Mouse (Mus musculus) MEL (cell line): ENCODE data around the gene Nepn. TPM values are rescaled to one million over a fixed set of nuclear protein-coding genes. Genes with fewer than 3 reads are reported as not detected.

ENCODE experiments used
- DNase-seq: peaks from one replicate; pipeline ENCODE4 v3.0.0; 2011; ENCODE audit warnings: low read depth, low spot score
- H3K27ac ChIP-seq: 2 replicates; pipeline ENCODE4 v1.5.1; 2012; ENCODE audit warnings: low read depth, mild to moderate bottlenecking, control low read depth, low read length, moderate library complexity; ENCODE audit not compliant: control insufficient read depth
- H3K27me3 ChIP-seq, 2 experiments: fragments of 150-350 bp in 1 of 2; sonication (generic) in 1 of 2; 2 replicates each; pipeline ENCODE4 v1.6.1; 2012; ENCODE audit warnings: low read length in 2 of 2, mild to moderate bottlenecking in 2 of 2, improper control_type of control experiment in 1 of 2, moderate library complexity in 1 of 2; ENCODE audit not compliant: insufficient read depth in 2 of 2, control insufficient read depth in 1 of 2
- H3K36me3 ChIP-seq, 2 experiments: 2 replicates each; pipeline ENCODE4 v1.6.1; 2012 to 2014; ENCODE audit warnings: low read length in 2 of 2, improper control_type of control experiment in 1 of 2, inconsistent platforms in 1 of 2, mild to moderate bottlenecking in 1 of 2; ENCODE audit not compliant: insufficient read depth in 2 of 2, control insufficient read depth in 1 of 2
- H3K4me1 ChIP-seq, 2 experiments: fragments of 150-350 bp in 1 of 2; sonication (generic) in 1 of 2; 2 replicates each; pipeline ENCODE4 v1.6.1; 2012; ENCODE audit warnings: low read length in 2 of 2, improper control_type of control experiment in 1 of 2, mild to moderate bottlenecking in 1 of 2; ENCODE audit not compliant: insufficient read depth in 2 of 2, control insufficient read depth in 1 of 2
- H3K4me3 ChIP-seq, 2 experiments: fragments of 150-350 bp in 1 of 2; sonication (generic) in 1 of 2; 2 replicates each; pipeline ENCODE4 v1.5.1; 2012; ENCODE audit warnings: low read depth in 2 of 2, low read length in 2 of 2, mild to moderate bottlenecking in 2 of 2, moderate library complexity in 2 of 2, control low read depth in 1 of 2, improper control_type of control experiment in 1 of 2; ENCODE audit not compliant: control insufficient read depth in 1 of 2, insufficient read depth in 1 of 2
- H3K79me2 ChIP-seq: 2 replicates; pipeline ENCODE4 v1.6.1; 2012; ENCODE audit warnings: mild to moderate bottlenecking, low read length, moderate library complexity; ENCODE audit not compliant: control insufficient read depth, poor library complexity, insufficient read depth
- H3K9ac ChIP-seq: 2 replicates; pipeline ENCODE4 v1.6.1; 2012; ENCODE audit warnings: low read depth, mild to moderate bottlenecking, control low read depth, low read length, moderate library complexity; ENCODE audit not compliant: control insufficient read depth, poor library complexity, severe bottlenecking
- H3K9me3 ChIP-seq: fragments of 150-350 bp; sonication (generic); replicated peaks from 2 replicates; pipeline ENCODE4 v1.6.1; 2012; ENCODE audit warnings: mild to moderate bottlenecking, low read length, improper control_type of control experiment, moderate library complexity; ENCODE audit not compliant: insufficient read depth
- BHLHE40 ChIP-seq: IDR thresholded peaks from 2 replicates; pipeline ENCODE4 v1.6.1; 2012; ENCODE audit warnings: low read depth, mild to moderate bottlenecking, inconsistent platforms, low read length, improper control_type of control experiment, borderline replicate concordance
- CHD1 ChIP-seq: IDR thresholded peaks from 2 replicates; pipeline ENCODE4 v1.6.1; 2012; ENCODE audit warnings: low read depth, mild to moderate bottlenecking, inconsistent platforms, low read length, improper control_type of control experiment
- CHD2 ChIP-seq: IDR thresholded peaks from 2 replicates; pipeline ENCODE4 v1.6.1; 2011; ENCODE audit warnings: low read length, improper control_type of control experiment
- CTCF ChIP-seq, 3 experiments: IDR thresholded peaks in 2 of 3; conservative IDR thresholded peaks in 1 of 3; 2 replicates each; pipeline ENCODE4 v1.5.1; 2011 to 2012; ENCODE audit warnings: low read length in 3 of 3, low read depth in 2 of 3, mild to moderate bottlenecking in 2 of 3, improper control_type of control experiment in 1 of 3, inconsistent platforms in 1 of 3, mixed read lengths in 1 of 3, moderate library complexity in 1 of 3; ENCODE audit not compliant: control insufficient read depth in 1 of 3, insufficient read depth in 1 of 3, poor library complexity in 1 of 3, severe bottlenecking in 1 of 3
- E2F4 ChIP-seq: IDR thresholded peaks from 2 replicates; pipeline ENCODE4 v1.6.1; 2011; ENCODE audit warnings: low read depth, low read length, improper control_type of control experiment, borderline replicate concordance
- ELF1 ChIP-seq: IDR thresholded peaks from 2 replicates; pipeline ENCODE4 v1.6.1; 2014; ENCODE audit warnings: low read depth, mild to moderate bottlenecking, inconsistent platforms, low read length, improper control_type of control experiment, moderate library complexity
- EP300 ChIP-seq, 2 experiments: IDR thresholded peaks; 2 replicates each; pipeline ENCODE4 v1.6.1; 2011; ENCODE audit warnings: improper control_type of control experiment in 2 of 2, low read length in 2 of 2, low read depth in 1 of 2, mild to moderate bottlenecking in 1 of 2
- ETS1 ChIP-seq: IDR thresholded peaks from 2 replicates; pipeline ENCODE4 v1.6.1; 2012; ENCODE audit warnings: low read depth, mild to moderate bottlenecking, inconsistent platforms, low read length, improper control_type of control experiment, moderate library complexity
- GATA1 ChIP-seq: IDR thresholded peaks from 2 replicates; pipeline ENCODE4 v1.6.1; 2011; ENCODE audit warnings: low read depth, low read length, improper control_type of control experiment
- HCFC1 ChIP-seq: IDR thresholded peaks from 2 replicates; pipeline ENCODE4 v1.6.1; 2012; ENCODE audit warnings: low read depth, mild to moderate bottlenecking, inconsistent platforms, low read length, improper control_type of control experiment, moderate library complexity
- JUND ChIP-seq: IDR thresholded peaks from 2 replicates; pipeline ENCODE4 v1.6.1; 2011; ENCODE audit warnings: low read depth, mild to moderate bottlenecking, improper control_type of control experiment, low read length
- KAT2A ChIP-seq: conservative IDR thresholded peaks from 2 replicates; pipeline ENCODE4 v1.6.1; 2012; ENCODE audit warnings: low read depth, low read length, improper control_type of control experiment, inconsistent platforms
- MAFK ChIP-seq: IDR thresholded peaks from 2 replicates; pipeline ENCODE4 v1.6.1; 2011; ENCODE audit warnings: low read depth, mild to moderate bottlenecking, low read length, improper control_type of control experiment, borderline replicate concordance
- MAX ChIP-seq: IDR thresholded peaks from 2 replicates; pipeline ENCODE4 v1.6.1; 2011; ENCODE audit warnings: low read length, improper control_type of control experiment
- MAZ ChIP-seq: IDR thresholded peaks from 2 replicates; pipeline ENCODE4 v1.6.1; 2012; ENCODE audit warnings: low read depth, mild to moderate bottlenecking, inconsistent platforms, low read length, improper control_type of control experiment
- MEF2A ChIP-seq: IDR thresholded peaks from 2 replicates; pipeline ENCODE4 v1.6.1; 2014; ENCODE audit warnings: low read depth, mild to moderate bottlenecking, inconsistent platforms, low read length, improper control_type of control experiment; ENCODE audit not compliant: poor library complexity, insufficient replicate concordance, severe bottlenecking; ENCODE audit errors: extremely low read depth
- MXI1 ChIP-seq: IDR thresholded peaks from 2 replicates; pipeline ENCODE4 v1.6.1; 2011; ENCODE audit warnings: mild to moderate bottlenecking, low read depth, low read length, improper control_type of control experiment
- MYB ChIP-seq: IDR thresholded peaks from 2 replicates; pipeline ENCODE4 v1.6.1; 2011; ENCODE audit warnings: mild to moderate bottlenecking, low read depth, low read length, improper control_type of control experiment
- MYC ChIP-seq: IDR thresholded peaks from 2 replicates; pipeline ENCODE4 v1.6.1; 2011; ENCODE audit warnings: low read depth, mild to moderate bottlenecking, low read length, improper control_type of control experiment, moderate library complexity
- NELFE ChIP-seq: IDR thresholded peaks from 2 replicates; pipeline ENCODE4 v1.6.1; 2011; ENCODE audit warnings: low read depth, low read length, improper control_type of control experiment
- POLR2A ChIP-seq, 2 experiments: IDR thresholded peaks; 2 replicates each; pipeline ENCODE4 v1.6.1; 2011 to 2012; ENCODE audit warnings: low read length in 2 of 2, mild to moderate bottlenecking in 2 of 2, control low read depth in 1 of 2, improper control_type of control experiment in 1 of 2, low read depth in 1 of 2, moderate library complexity in 1 of 2; ENCODE audit not compliant: control insufficient read depth in 1 of 2, insufficient read depth in 1 of 2, poor library complexity in 1 of 2
- POLR2AphosphoS2 ChIP-seq: IDR thresholded peaks from 2 replicates; pipeline ENCODE4 v1.6.1; 2011; ENCODE audit warnings: low read length, improper control_type of control experiment
- RCOR1 ChIP-seq: IDR thresholded peaks from 2 replicates; pipeline ENCODE4 v1.6.1; 2012; ENCODE audit warnings: low read depth, mild to moderate bottlenecking, inconsistent platforms, low read length, improper control_type of control experiment
- SIN3A ChIP-seq: IDR thresholded peaks from 2 replicates; pipeline ENCODE4 v1.6.1; 2012; ENCODE audit warnings: low read length, improper control_type of control experiment, inconsistent platforms
- SMC3 ChIP-seq: IDR thresholded peaks from 2 replicates; pipeline ENCODE4 v1.6.1; 2011; ENCODE audit warnings: low read depth, low read length, improper control_type of control experiment
- TBP ChIP-seq: IDR thresholded peaks from 2 replicates; pipeline ENCODE4 v1.8.0; 2011; ENCODE audit warnings: low read depth, low read length, improper control_type of control experiment
- TCF12 ChIP-seq: IDR thresholded peaks from 2 replicates; pipeline ENCODE4 v1.6.1; 2014; ENCODE audit warnings: low read depth, mild to moderate bottlenecking, inconsistent platforms, low read length, improper control_type of control experiment, moderate library complexity
- UBTF ChIP-seq: IDR thresholded peaks from 2 replicates; pipeline ENCODE4 v1.6.1; 2012; ENCODE audit warnings: low read depth, mild to moderate bottlenecking, inconsistent platforms, low read length, improper control_type of control experiment, moderate library complexity, borderline replicate concordance; ENCODE audit not compliant: insufficient read depth
- USF1 ChIP-seq: IDR thresholded peaks from 2 replicates; pipeline ENCODE4 v1.6.1; 2014; ENCODE audit warnings: low read depth, mild to moderate bottlenecking, inconsistent platforms, low read length, improper control_type of control experiment, moderate library complexity
- USF2 ChIP-seq, 2 experiments: IDR thresholded peaks; 2 replicates each; pipeline ENCODE4 v1.6.1; 2011 to 2012; ENCODE audit warnings: improper control_type of control experiment in 2 of 2, low read length in 2 of 2, borderline replicate concordance in 1 of 2, inconsistent platforms in 1 of 2, low read depth in 1 of 2, mild to moderate bottlenecking in 1 of 2; ENCODE audit not compliant: insufficient read depth in 1 of 2
- ZC3H11A ChIP-seq: IDR thresholded peaks from 2 replicates; pipeline ENCODE4 v1.6.1; 2012; ENCODE audit warnings: low read depth, mild to moderate bottlenecking, inconsistent platforms, low read length, improper control_type of control experiment
- ZMIZ1 ChIP-seq: IDR thresholded peaks from 2 replicates; pipeline ENCODE4 v1.6.1; 2012; ENCODE audit warnings: low read depth, mild to moderate bottlenecking, inconsistent platforms, low read length, improper control_type of control experiment, moderate library complexity
- polyA plus RNA-seq, 2 experiments: library from polyadenylated mRNA; stranded (reverse) in 1 of 2; unstranded in 1 of 2; fragments of >175 nt in 1 of 2; fragments of >200 nt in 1 of 2; gene quantifications; 2 replicates each; pipeline versions ENCODE4 v1.2.1 to v1.2.4; 2012; ENCODE audit warnings: low replicate concordance in 2 of 2, low read depth in 1 of 2; ENCODE audit not compliant: insufficient read length in 2 of 2, insufficient read depth in 1 of 2, missing spikeins in 1 of 2
- total RNA-seq: library from RNA; depleted of rRNA; stranded (reverse); fragments of 300-350 nt; gene quantifications from 2 replicates; pipeline ENCODE4 v1.2.3, GENCODE M21; 2012

Gene Nepn
- total and polyA plus RNA-seq, 3 experiments: 0.12 to 0.17 TPM; not detected in 1

- TF ChIP-seq SIN3A (no peak), POLR2AphosphoS2 (no peak), KAT2A (no peak)
- H3K27me3 ChIP-seq: no peaks in the 10 kb centered on the region
- no peaks in the 10 kb centered on the region for H3K9me3 ChIP-seq
- no peak overlapping the region for H3K4me3 ChIP-seq
- H3K27ac ChIP-seq: no peak overlapping the region
- H3K36me3 ChIP-seq: peaks cover 0 to 13% of the 10 kb centered on the region in 2 experiments; a peak in 2 of 4 replicates
- H3K4me1 ChIP-seq: peaks cover 3 to 5% of the 10 kb centered on the region in 2 experiments; a peak in 3 of 4 replicates
- no peaks in the 10 kb centered on the region for H3K79me2 ChIP-seq
- DNase-seq: no peak
- H3K9ac ChIP-seq: no peak overlapping the region
Observed at GRCm38 (mm10) chr10:52399722-52400121, 10.9 kb downstream of the Nepn start.

- Histone ChIP-seq H3K9me3 (no peaks in the 10 kb centered on the region), H3K9ac (peak overlapping the region; percentile 45; the same call in 1 of the 2 replicates), H3K4me3 (peak overlapping the region; percentile 38 to 43), H3K36me3 (peaks cover 0 to 13% of the 10 kb centered on the region in 2 experiments; a peak in 2 of 4 replicates), H3K79me2 (no peaks in the 10 kb centered on the region), H3K27ac (peak overlapping the region; percentile 90), H3K4me1 (peaks cover 6 to 13% of the 10 kb centered on the region in 2 experiments), H3K27me3 (no peaks in the 10 kb centered on the region)
- peak; percentile 93 for DNase-seq
- no peak for TF ChIP-seq JUND
- TF ChIP-seq MYB: peak; percentile 80
- no peak for TF ChIP-seq NELFE
- no peak for TF ChIP-seq UBTF
- TF ChIP-seq RCOR1: peak; percentile 94
- peak; percentile 87 for TF ChIP-seq ETS1
- TF ChIP-seq E2F4: no peak
- TF ChIP-seq ZMIZ1: no peak
- peak; percentile 88 for TF ChIP-seq TCF12
- peak; percentile 68 for TF ChIP-seq HCFC1
- no peak for TF ChIP-seq SMC3
- TF ChIP-seq MAFK: no peak
- no peak for TF ChIP-seq USF1
- TF ChIP-seq MEF2A: no peak
- TF ChIP-seq POLR2AphosphoS2: no peak
- no peak for TF ChIP-seq KAT2A
- peak; percentile 97 for TF ChIP-seq GATA1
- no peak for TF ChIP-seq ELF1
- TF ChIP-seq MAX: peak; percentile 65
- TF ChIP-seq MAZ: 0 out of 2 replicates have a peak, but pooled peaks have one; percentile 21
- no peak for TF ChIP-seq USF2 (IDR thresholded peaks at IDR 0.05; ENCODE audit: borderline replicate concordance in 1 of 2, insufficient read depth in 1 of 2, low read depth in 1 of 2, low read length in 2 of 2)
- TF ChIP-seq CTCF (IDR thresholded peaks at IDR 0.05 in 2 of 3, conservative IDR thresholded peaks at IDR 0.05 in 1 of 3; ENCODE audit: control insufficient read depth in 1 of 3, insufficient read depth in 1 of 3, low read depth in 2 of 3, low read length in 3 of 3, poor library complexity in 1 of 3, severe bottlenecking in 1 of 3): no peak
- TF ChIP-seq ZC3H11A: no peak
- peak; percentile 68 for TF ChIP-seq TBP
- TF ChIP-seq MXI1: no peak; the same call in 1 of the 2 replicates
- TF ChIP-seq BHLHE40: peak; percentile 59; the same call in 1 of the 2 replicates
- peak; percentile 92 to 96 for TF ChIP-seq EP300 (IDR thresholded peaks at IDR 0.05; ENCODE audit: low read depth in 1 of 2, low read length in 2 of 2)
- TF ChIP-seq POLR2A (IDR thresholded peaks at IDR 0.05; ENCODE audit: control insufficient read depth in 1 of 2, insufficient read depth in 1 of 2, low read depth in 1 of 2, low read length in 2 of 2, poor library complexity in 1 of 2): peak in 1 of 2 experiments; percentile 47; a peak in 1 of 4 replicates
- TF ChIP-seq CHD1: no peak
- TF ChIP-seq MYC: peak; percentile 87
- TF ChIP-seq CHD2: no peak
Observed at GRCm38 (mm10) chr10:52405160-52405559, 16.4 kb downstream of the Nepn start.
